Mouse (Mus musculus) megakaryocyte, embryonic 14.5 days (primary cell): ENCODE data around the gene Ccdc85c. TPM values are rescaled to one million over a fixed set of nuclear protein-coding genes. Genes with fewer than 3 reads are reported as not detected.

ENCODE experiments used
- H3K27me3 ChIP-seq: replicated peaks from 2 replicates; pipeline ENCODE3; 2012; ENCODE audit warnings: inconsistent platforms
- H3K36me3 ChIP-seq: replicated peaks from 2 replicates; pipeline ENCODE3; 2012; ENCODE audit warnings: low read length, inconsistent platforms, mixed read lengths
- H3K4me1 ChIP-seq: 2 replicates; pipeline ENCODE4 v1.6.1; 2012; ENCODE audit warnings: inconsistent platforms
- H3K4me3 ChIP-seq: replicated peaks from 2 replicates; pipeline ENCODE3; 2012; ENCODE audit warnings: moderate library complexity, mild to moderate bottlenecking, inconsistent platforms
- H3K9me3 ChIP-seq: 2 replicates; pipeline ENCODE4 v1.6.1; 2012; ENCODE audit warnings: inconsistent platforms
- FLI1 ChIP-seq: IDR thresholded peaks from 2 replicates; pipeline ENCODE4 v1.6.1; 2012; ENCODE audit warnings: low read length, inconsistent platforms, mixed read lengths
- GATA1 ChIP-seq: IDR thresholded peaks from 3 replicates; pipeline ENCODE4 v1.6.1; 2012; ENCODE audit warnings: mixed read lengths, low read length, inconsistent platforms, borderline replicate concordance
- polyA plus RNA-seq: library from polyadenylated mRNA; stranded (reverse); fragments of >175 nt; gene quantifications from 2 replicates; pipeline ENCODE4 v1.2.3, GENCODE M21; 2012; ENCODE audit warnings: low replicate concordance; ENCODE audit not compliant: insufficient read depth

The Ccdc85c gene
- polyA plus RNA-seq, 1 experiment = 1.5 TPM

DNA sequence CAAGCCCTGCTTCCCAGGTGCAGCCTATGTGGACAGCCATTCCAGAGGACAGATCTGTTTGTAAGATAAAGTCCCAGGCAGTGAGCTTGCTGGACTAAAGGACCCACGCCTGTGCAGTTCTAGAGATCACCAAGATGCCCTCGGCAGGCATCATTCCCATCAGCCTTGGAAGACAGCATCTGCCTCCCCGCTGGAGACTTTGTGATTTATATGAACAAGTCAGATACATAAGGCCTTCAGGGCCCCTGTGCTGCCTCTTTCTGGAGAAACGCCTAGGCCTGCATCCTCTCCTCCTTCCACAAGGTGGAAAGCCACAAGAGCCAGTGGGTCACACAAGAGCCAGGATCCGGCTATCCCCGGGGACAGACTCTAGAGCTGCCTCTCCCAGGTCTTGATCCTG lies 33.6 kb downstream of the Ccdc85c start:
- H3K4me1 ChIP-seq = peaks cover 42% of the 10 kb centered on the region
- H3K4me3 ChIP-seq = no peak overlapping the region
- H3K27me3 ChIP-seq = peaks cover 99% of the 10 kb centered on the region
- H3K9me3 ChIP-seq = no peaks in the 10 kb centered on the region
- no peaks in the 10 kb centered on the region for H3K36me3 ChIP-seq
- no peak for TF ChIP-seq FLI1
- no peak for TF ChIP-seq GATA1

DNA sequence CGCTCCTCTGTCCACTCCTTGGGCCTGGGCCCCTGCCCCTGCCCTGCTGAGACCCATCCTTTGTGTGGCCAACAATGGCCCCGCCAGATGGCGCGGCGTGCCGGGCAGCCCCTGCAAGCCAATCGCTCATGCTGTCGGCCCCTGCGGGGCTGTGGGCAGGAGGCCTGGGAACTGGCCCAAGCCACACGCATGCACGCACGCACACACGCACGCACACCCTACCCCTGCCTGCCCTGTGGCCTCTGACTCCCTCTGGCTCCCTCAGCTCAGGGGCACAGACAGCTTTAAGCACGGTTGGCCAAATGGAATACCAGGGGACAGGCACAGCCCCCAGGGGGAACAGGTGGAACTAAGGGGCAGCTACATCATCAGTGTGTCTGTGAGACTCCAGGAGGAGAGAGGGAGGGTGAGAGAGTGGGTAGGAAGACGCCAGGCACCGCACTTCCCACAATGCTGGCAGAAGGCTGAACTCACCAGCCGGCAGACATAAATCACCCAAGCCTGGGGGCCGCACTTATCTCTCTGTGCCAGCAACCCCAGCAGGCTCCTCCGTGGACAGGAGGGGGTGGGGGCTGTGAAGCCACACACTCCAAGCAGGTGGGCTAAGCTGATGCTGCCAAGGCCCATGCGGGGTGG lies 34.2 kb downstream of the Ccdc85c start:
- Histone ChIP-seq H3K27me3 (peaks cover 98% of the 10 kb centered on the region), H3K9me3 (no peaks in the 10 kb centered on the region), H3K4me3 (no peak overlapping the region), H3K36me3 (no peaks in the 10 kb centered on the region), H3K4me1 (peaks cover 39% of the 10 kb centered on the region)
- TF ChIP-seq GATA1 (no peak), FLI1 (no peak)

DNA sequence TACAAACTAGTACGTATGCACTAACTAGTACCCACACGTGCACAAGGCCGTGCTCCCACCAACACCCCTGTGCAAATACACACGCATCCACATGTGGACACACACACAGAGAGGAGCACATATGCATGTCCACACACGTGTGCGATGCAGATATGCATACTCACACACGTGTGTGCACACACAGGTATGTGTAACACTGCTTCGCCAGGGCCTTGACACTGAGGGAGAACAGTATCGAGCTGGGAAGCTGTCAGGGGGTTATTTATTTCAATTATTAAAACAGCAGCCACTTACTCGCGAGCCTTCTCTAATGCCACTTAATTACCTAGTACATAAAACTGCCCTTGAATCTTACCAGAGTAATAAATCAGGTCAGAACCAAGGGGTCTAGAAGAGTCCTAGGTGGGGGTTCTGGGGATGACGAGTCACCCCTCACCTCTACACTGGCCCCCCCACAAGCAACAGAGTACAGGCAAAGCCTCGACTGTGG lies 34.8 kb downstream of the Ccdc85c start:
- Histone ChIP-seq H3K4me3 (no peak overlapping the region), H3K36me3 (no peaks in the 10 kb centered on the region), H3K4me1 (peaks cover 36% of the 10 kb centered on the region), H3K27me3 (peaks cover 98% of the 10 kb centered on the region), H3K9me3 (no peaks in the 10 kb centered on the region)
- TF ChIP-seq GATA1 = no peak
- TF ChIP-seq FLI1 = no peak

DNA sequence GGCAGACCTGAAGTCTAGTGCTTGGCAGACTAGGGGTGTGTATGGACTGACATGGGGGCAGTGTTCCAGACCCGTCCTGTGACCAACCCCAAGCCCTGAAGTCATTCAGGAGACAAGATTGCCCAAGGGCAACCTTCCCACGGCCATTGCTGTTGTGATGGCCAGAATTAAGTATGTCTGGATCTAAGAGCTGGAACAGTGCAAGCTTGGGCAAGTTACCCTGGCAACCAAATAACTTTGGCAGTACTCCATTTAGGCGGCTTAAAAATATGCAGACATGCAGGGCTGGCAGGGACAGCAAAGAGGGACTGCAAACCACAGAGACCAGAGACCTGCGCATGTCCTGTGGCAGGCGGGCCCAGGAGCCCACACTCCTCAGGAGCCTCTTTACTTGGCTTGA lies 35.8 kb downstream of the Ccdc85c start:
- Histone ChIP-seq H3K4me3 (no peak overlapping the region), H3K27me3 (peaks cover 96% of the 10 kb centered on the region), H3K36me3 (no peaks in the 10 kb centered on the region), H3K4me1 (peaks cover 26% of the 10 kb centered on the region), H3K9me3 (no peaks in the 10 kb centered on the region)
- no peak for TF ChIP-seq FLI1
- TF ChIP-seq GATA1 = no peak

DNA sequence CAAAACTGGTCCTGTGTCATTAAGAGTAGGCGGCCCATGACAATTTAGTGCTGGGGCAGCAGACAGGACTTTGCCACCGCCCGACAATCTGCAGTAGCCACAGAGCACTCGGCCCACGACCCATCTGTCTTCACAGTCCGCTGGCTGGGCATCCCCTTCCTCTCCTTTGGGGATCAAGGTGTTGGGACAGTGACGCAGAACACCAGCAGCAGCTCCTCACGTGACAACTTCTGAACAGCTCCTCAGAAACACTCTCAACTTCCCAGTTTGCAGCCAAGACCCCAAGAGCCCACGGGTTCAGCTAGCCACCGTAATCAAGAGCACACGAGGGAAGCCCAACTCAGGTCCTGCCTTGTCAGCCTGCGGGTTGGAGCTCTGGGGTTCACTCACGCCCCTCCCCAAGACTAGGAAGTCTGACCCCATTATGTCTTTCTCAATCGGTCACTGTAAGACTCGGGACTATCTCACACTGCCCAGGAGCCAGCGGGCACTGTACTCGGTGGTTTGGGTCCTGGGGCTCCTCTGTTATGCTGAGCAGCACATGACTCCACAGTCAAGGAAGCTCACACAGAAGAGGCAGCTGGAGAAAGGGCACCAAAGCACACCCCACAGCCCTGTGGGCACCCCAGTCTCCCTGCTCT lies 36.7 kb downstream of the Ccdc85c start:
- no peak for TF ChIP-seq GATA1
- no peak for TF ChIP-seq FLI1
- H3K27me3 ChIP-seq = peaks cover 96% of the 10 kb centered on the region
- H3K9me3 ChIP-seq = no peaks in the 10 kb centered on the region
- H3K36me3 ChIP-seq = no peaks in the 10 kb centered on the region
- peaks cover 17% of the 10 kb centered on the region for H3K4me1 ChIP-seq
- no peak overlapping the region for H3K4me3 ChIP-seq

DNA sequence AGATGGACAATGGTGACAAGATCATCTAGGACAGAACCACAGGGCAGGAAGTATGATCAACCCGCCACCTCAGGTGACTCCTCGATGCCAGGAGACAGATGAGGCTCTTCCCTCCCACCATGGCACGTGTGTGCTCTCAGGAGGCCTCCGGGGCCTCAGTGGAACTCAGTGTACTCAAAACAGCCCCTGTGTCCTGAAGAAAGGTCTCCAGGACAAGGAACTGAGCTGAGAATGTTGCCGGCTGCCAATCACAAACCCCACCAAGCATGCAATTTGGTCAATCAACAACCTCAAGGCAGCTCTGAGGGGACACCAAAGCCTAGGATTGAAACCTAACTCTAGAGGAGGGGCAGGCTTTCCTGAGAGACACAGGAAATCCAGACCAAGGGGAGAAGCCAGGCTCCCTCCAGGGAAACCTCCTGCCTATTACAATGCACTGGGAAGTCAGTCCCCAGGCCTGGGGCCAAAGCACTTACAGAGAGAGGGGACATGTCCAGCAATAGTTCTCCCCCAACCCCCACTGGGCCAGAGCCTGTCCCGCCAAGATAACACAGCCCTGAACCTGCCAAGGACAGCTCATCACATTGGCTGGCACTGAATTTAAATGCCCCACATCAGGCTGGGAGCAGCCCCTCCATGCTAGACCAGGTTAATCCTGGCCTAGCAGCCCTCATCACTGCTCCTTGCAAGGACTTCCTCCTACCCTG lies 37.8 kb downstream of the Ccdc85c start:
- H3K9me3 ChIP-seq = peaks cover 5% of the 10 kb centered on the region
- peaks cover 94% of the 10 kb centered on the region for H3K27me3 ChIP-seq
- H3K36me3 ChIP-seq = no peaks in the 10 kb centered on the region
- no peak overlapping the region for H3K4me3 ChIP-seq
- TF ChIP-seq FLI1 (no peak), GATA1 (no peak)
- peaks cover 17% of the 10 kb centered on the region for H3K4me1 ChIP-seq

DNA sequence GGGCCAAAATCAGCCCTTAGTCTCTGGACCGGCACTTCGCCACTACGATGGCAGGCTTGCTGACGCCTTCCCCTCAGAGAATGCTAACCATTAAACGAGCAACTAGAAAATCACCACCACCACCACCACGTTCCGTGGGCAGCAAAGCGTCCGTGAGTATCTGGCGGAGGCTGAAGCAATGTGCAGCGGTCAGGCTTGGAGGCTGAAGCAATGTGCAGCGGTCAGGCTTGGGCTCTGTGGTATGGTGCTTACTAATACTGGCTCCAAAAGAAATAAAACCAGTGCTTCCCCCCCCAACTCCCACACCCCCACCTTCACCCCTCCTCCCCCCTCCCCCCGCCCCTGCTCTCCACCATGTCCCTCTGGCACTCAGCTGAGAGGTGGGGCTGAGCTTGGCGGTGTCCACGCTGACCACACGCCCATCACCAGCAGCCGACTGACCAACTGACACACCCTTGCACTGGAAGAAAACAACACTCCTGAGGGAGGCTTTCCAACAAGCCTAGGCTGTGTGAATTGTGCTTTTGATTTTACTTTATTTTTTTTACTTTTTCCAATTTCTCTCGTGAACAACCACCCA lies 39.2 kb downstream of the Ccdc85c start:
- Histone ChIP-seq H3K36me3 (no peaks in the 10 kb centered on the region), H3K4me1 (peaks cover 12% of the 10 kb centered on the region), H3K4me3 (no peak overlapping the region), H3K9me3 (peaks cover 5% of the 10 kb centered on the region), H3K27me3 (peaks cover 92% of the 10 kb centered on the region)
- TF ChIP-seq GATA1 (no peak), FLI1 (no peak)

DNA sequence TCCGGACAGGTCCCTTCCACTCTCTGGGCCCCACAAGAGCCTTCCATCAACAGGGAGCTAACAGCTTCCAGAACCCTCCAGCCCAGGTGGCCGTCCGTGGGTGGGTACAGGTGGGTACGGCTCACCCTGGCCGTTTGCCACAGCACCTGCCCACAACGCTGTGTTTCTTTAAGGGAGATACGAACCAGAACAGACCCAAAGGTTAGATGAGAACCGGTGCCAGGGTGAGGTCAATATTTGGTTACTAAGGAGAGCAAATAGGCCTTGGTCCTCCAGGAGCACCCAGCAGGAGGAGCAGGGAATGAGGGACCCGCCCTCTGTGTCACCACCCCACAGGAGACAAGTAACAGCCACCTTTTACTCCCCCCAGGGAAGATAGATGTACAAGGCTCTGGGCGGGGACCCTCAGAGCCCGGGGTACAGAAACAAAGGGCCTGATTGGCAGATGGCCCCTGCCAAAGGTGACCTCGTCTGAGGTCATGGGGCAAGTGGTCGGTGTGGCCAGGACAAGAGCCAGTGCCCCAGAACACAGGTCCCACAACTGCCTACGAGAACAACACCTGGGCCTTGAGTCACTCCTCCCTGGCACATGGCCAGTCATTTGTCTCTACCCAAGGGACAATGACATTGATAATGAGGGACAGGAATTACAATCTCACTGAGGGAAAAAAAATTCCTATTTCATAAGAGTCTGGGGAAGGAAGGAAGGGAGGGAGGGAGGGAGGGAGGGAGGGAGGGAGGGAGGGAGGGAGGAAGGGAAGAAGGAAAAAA lies 40.2 kb downstream of the Ccdc85c start:
- Histone ChIP-seq H3K4me1 (peaks cover 9% of the 10 kb centered on the region; the same call in 1 of the 2 replicates), H3K36me3 (no peaks in the 10 kb centered on the region), H3K4me3 (no peak overlapping the region), H3K27me3 (peaks cover 87% of the 10 kb centered on the region), H3K9me3 (peaks cover 5% of the 10 kb centered on the region)
- TF ChIP-seq FLI1 (no peak), GATA1 (no peak)

DNA sequence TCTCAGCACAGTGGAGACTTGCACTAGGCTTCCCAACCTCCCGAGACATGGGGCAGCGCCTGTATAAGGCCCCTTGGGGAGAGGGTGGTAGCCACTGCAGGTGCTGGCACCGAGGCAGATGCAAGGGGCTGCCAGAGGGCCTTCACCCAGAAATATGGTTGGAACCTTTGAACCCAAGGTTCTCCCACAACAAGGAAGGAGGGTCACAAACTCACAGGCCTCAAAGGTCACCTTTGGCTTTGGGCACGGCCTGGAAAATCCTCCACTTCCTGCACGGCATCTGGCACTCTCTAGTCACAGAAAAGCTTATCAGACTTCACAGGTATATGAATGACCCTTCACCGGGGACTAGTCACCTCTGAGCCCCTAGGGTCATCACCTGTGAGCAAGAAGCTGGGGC lies 41.5 kb downstream of the Ccdc85c start:
- H3K27me3 ChIP-seq = peaks cover 86% of the 10 kb centered on the region
- TF ChIP-seq FLI1 (no peak), GATA1 (no peak)
- no peak overlapping the region for H3K4me3 ChIP-seq
- H3K4me1 ChIP-seq = peaks cover 9% of the 10 kb centered on the region; the same call in 1 of the 2 replicates
- H3K9me3 ChIP-seq = peaks cover 5% of the 10 kb centered on the region
- H3K36me3 ChIP-seq = no peaks in the 10 kb centered on the region
